Mouse (Mus musculus) liver, adult 2 months (tissue): ENCODE measurements at regions not wholly inside any gene's neighbourhood (a gene's known extent, or its start where the extent isn't known, plus 50 kb on each side); places are given as distances from the start of the nearest gene placed in this dataset.

Experiments
- DNase-seq: peaks from one replicate; pipeline ENCODE4 v3.0.0-alpha.2; 2011; ENCODE audit warnings: low read depth, low spot score; ENCODE audit errors: extremely low read depth
- H3K27ac ChIP-seq: fragments of 200-500 bp; replicated peaks from 2 replicates; pipeline ENCODE4 v1.5.1; 2012; ENCODE audit warnings: low read depth, mild to moderate bottlenecking, control low read depth, inconsistent platforms, low read length; ENCODE audit not compliant: insufficient read depth
- H3K27me3 ChIP-seq: fragments of 200-500 bp; 2 replicates; pipeline ENCODE4 v1.6.1; 2012; ENCODE audit warnings: mild to moderate bottlenecking, moderate library complexity, low read length, inconsistent platforms; ENCODE audit not compliant: control insufficient read depth, insufficient read depth
- H3K36me3 ChIP-seq: fragments of 200-500 bp; 2 replicates; pipeline ENCODE4 v1.6.1; 2012; ENCODE audit warnings: low read length, inconsistent platforms; ENCODE audit not compliant: control insufficient read depth, insufficient read depth
- H3K4me1 ChIP-seq: fragments of 200-500 bp; 2 replicates; pipeline ENCODE4 v1.6.1; 2011; ENCODE audit warnings: low read length; ENCODE audit not compliant: control insufficient read depth, insufficient read depth
- H3K4me3 ChIP-seq: fragments of 200-500 bp; 2 replicates; pipeline ENCODE4 v1.5.1; 2011; ENCODE audit warnings: low read depth, mild to moderate bottlenecking, control low read depth, low read length, moderate library complexity; ENCODE audit not compliant: insufficient read depth
- H3K79me2 ChIP-seq: fragments of 200-500 bp; 2 replicates; pipeline ENCODE4 v1.6.1; 2012; ENCODE audit warnings: inconsistent platforms, mild to moderate bottlenecking, low read length, moderate library complexity; ENCODE audit not compliant: control insufficient read depth, insufficient read depth
- H3K9ac ChIP-seq: fragments of 200-500 bp; 2 replicates; pipeline ENCODE4 v1.6.1; 2012; ENCODE audit warnings: low read depth, mild to moderate bottlenecking, control low read depth, inconsistent platforms, low read length
- CTCF ChIP-seq: fragments of 200-500 bp; IDR thresholded peaks from 2 replicates; pipeline ENCODE4 v1.5.1; 2011; ENCODE audit warnings: low read depth, low read length, control low read depth
- POLR2A ChIP-seq: fragments of 200-500 bp; IDR thresholded peaks from 2 replicates; pipeline ENCODE4 v1.6.1; 2011; ENCODE audit warnings: low read length, control low read depth; ENCODE audit not compliant: insufficient read depth; ENCODE audit errors: extremely low read depth
- WGBS: fragments of 180-500 bp; shearing (Covaris S2); methylation state at CpG from one replicate; pipeline ENCODE4 v1.1.7; 2018; 5-methylcytosine and 5-hydroxymethylcytosine counted together

GRCm38 (mm10) chr7:88206223-88206827 is 71.6 kb upstream of the Ctsc start:
- Histone ChIP-seq H3K79me2 (no peaks in the 10 kb centered on the region), H3K4me1 (no peaks in the 10 kb centered on the region), H3K9ac (no peak overlapping the region), H3K27me3 (no peaks in the 10 kb centered on the region), H3K27ac (no peak overlapping the region), H3K36me3 (no peaks in the 10 kb centered on the region), H3K4me3 (no peak overlapping the region)
- no peak for DNase-seq
- 40% methylated on average over 2 of the region's 2 CpGs for WGBS
- TF ChIP-seq CTCF, result no peak
- no peak for TF ChIP-seq POLR2A

GRCm38 (mm10) chr7:88206914-88207710 is 70.8 kb upstream of the Ctsc start:
- Histone ChIP-seq H3K4me3 (no peak overlapping the region), H3K9ac (no peak overlapping the region), H3K27ac (no peak overlapping the region), H3K27me3 (no peaks in the 10 kb centered on the region), H3K4me1 (no peaks in the 10 kb centered on the region), H3K36me3 (no peaks in the 10 kb centered on the region), H3K79me2 (no peaks in the 10 kb centered on the region)
- no peak for DNase-seq
- TF ChIP-seq POLR2A (no peak), CTCF (no peak)
- 59% methylated on average over 10 of the region's 10 CpGs for WGBS

- H3K27me3 ChIP-seq, result no peaks in the 10 kb centered on the region
- 66% methylated on average over 2 of the region's 2 CpGs for WGBS
- no peak for DNase-seq
- no peaks in the 10 kb centered on the region for H3K36me3 ChIP-seq
- H3K4me3 ChIP-seq, result no peak overlapping the region
- H3K27ac ChIP-seq, result no peak overlapping the region
- TF ChIP-seq POLR2A, result no peak
- no peak for TF ChIP-seq CTCF
- no peak overlapping the region for H3K9ac ChIP-seq
- no peaks in the 10 kb centered on the region; the same call in 1 of the 2 replicates for H3K4me1 ChIP-seq
- H3K79me2 ChIP-seq, result no peaks in the 10 kb centered on the region
Measured at GRCm38 (mm10) chr7:88214713-88215198, 63.1 kb upstream of the Ctsc start.

GRCm38 (mm10) chr7:88215425-88215824 is 62.5 kb upstream of the Ctsc start:
- no peak overlapping the region for H3K4me3 ChIP-seq
- no peaks in the 10 kb centered on the region for H3K36me3 ChIP-seq
- no peaks in the 10 kb centered on the region for H3K79me2 ChIP-seq
- TF ChIP-seq CTCF, result peak; percentile 20; the same call in 1 of the 2 replicates
- TF ChIP-seq POLR2A, result no peak
- 93% methylated on average over 1 of the region's 1 CpGs for WGBS
- no peak overlapping the region for H3K9ac ChIP-seq
- H3K4me1 ChIP-seq, result no peaks in the 10 kb centered on the region; the same call in 1 of the 2 replicates
- no peak overlapping the region for H3K27ac ChIP-seq
- no peaks in the 10 kb centered on the region for H3K27me3 ChIP-seq
- peak; percentile 46 for DNase-seq

GRCm38 (mm10) chr7:88222141-88222540 is 55.7 kb upstream of the Ctsc start:
- WGBS, result 71% methylated on average over 2 of the region's 2 CpGs
- no peaks in the 10 kb centered on the region for H3K36me3 ChIP-seq
- H3K4me1 ChIP-seq, result no peaks in the 10 kb centered on the region
- H3K27me3 ChIP-seq, result no peaks in the 10 kb centered on the region
- no peaks in the 10 kb centered on the region for H3K79me2 ChIP-seq
- H3K27ac ChIP-seq, result no peak overlapping the region
- TF ChIP-seq CTCF, result no peak
- TF ChIP-seq POLR2A, result no peak
- no peak overlapping the region for H3K9ac ChIP-seq
- DNase-seq, result no peak
- no peak overlapping the region for H3K4me3 ChIP-seq

GRCm38 (mm10) chr7:88225800-88226199 is 52.1 kb upstream of the Ctsc start:
- 81% methylated on average over 1 of the region's 1 CpGs for WGBS
- H3K4me1 ChIP-seq, result no peaks in the 10 kb centered on the region
- no peak overlapping the region for H3K9ac ChIP-seq

More at GRCm38 (mm10) chr7:88225800-88226199, 52.1 kb upstream of the Ctsc start:
- Histone ChIP-seq H3K79me2 (no peaks in the 10 kb centered on the region), H3K4me3 (no peak overlapping the region), H3K27me3 (no peaks in the 10 kb centered on the region), H3K36me3 (no peaks in the 10 kb centered on the region), H3K27ac (no peak overlapping the region)
- DNase-seq, result peak; percentile 21
- TF ChIP-seq CTCF (no peak), POLR2A (no peak)
